Mouse (Mus musculus) liver, postnatal 0 days (tissue): ENCODE results near the gene Mllt1. TPM values are rescaled to one million over a fixed set of nuclear protein-coding genes. Genes with fewer than 3 reads are reported as not detected.

ENCODE experiments used
- ATAC-seq: fragments of 200-750 bp; cut with Nextera tagmentation; 2 replicates; pipeline ENCODE4 v1.8.0; 2017; ENCODE audit warnings: mild to moderate bottlenecking, moderate library complexity
- DNase-seq: peaks from one replicate; pipeline ENCODE4 v3.0.0-alpha.2; 2016
- H3K27ac ChIP-seq: fragments of 300-500 bp; sonication (generic); 2 replicates; pipeline ENCODE4 v1.5.1; 2014; ENCODE audit warnings: antibody characterized with exemption, moderate library complexity, mild to moderate bottlenecking, low read depth
- H3K27me3 ChIP-seq: fragments of 300-500 bp; sonication (generic); 2 replicates; pipeline ENCODE4 v1.6.1; 2014; ENCODE audit warnings: low read length, control low read depth, mixed read lengths; ENCODE audit not compliant: insufficient read depth
- H3K36me3 ChIP-seq: fragments of 300-500 bp; sonication (generic); replicated peaks from 2 replicates; pipeline ENCODE4 v1.6.1; 2014; ENCODE audit warnings: mild to moderate bottlenecking, control low read depth, low read length, moderate library complexity, mixed read lengths; ENCODE audit not compliant: insufficient read depth
- H3K4me1 ChIP-seq: fragments of 300-500 bp; sonication (generic); 2 replicates; pipeline ENCODE4 v1.6.1; 2014; ENCODE audit warnings: antibody characterized with exemption, mild to moderate bottlenecking, control low read depth; ENCODE audit not compliant: insufficient read depth
- H3K4me2 ChIP-seq: fragments of 300-500 bp; sonication (generic); 2 replicates; pipeline ENCODE4 v1.6.1; 2014; ENCODE audit warnings: low read depth, mild to moderate bottlenecking, low read length, moderate library complexity, mixed read lengths
- H3K4me3 ChIP-seq: fragments of 300-500 bp; sonication (generic); 2 replicates; pipeline ENCODE4 v1.5.1; 2014; ENCODE audit warnings: low read depth, low read length
- H3K9ac ChIP-seq: fragments of 300-500 bp; sonication (generic); replicated peaks from 2 replicates; pipeline ENCODE4 v1.6.1; 2014; ENCODE audit warnings: mild to moderate bottlenecking, moderate library complexity
- H3K9me3 ChIP-seq: fragments of 300-500 bp; sonication (generic); 2 replicates; pipeline ENCODE4 v1.6.1; 2016; ENCODE audit warnings: mild to moderate bottlenecking, control low read depth, low read length, mixed read lengths
- CTCF ChIP-seq: sonication (generic); IDR thresholded peaks from 2 replicates; pipeline ENCODE4 v1.5.1; 2016; ENCODE audit warnings: antibody characterized with exemption, low read depth
- EP300 ChIP-seq: IDR thresholded peaks from 2 replicates; pipeline ENCODE4 v1.6.1; 2016; ENCODE audit warnings: antibody characterized with exemption, low read depth, mild to moderate bottlenecking
- WGBS: fragments of 180-500 bp; shearing (Covaris S2); extraction: QIAGEN DNeasy Blood & Tissue Kit; methylation state at CpG from one replicate; pipeline ENCODE4 v1.1.7; 2014; ENCODE audit not compliant: insufficient replicate concordance; 5-methylcytosine and 5-hydroxymethylcytosine counted together
- polyA plus RNA-seq: library from polyadenylated mRNA; unstranded; fragments of >200 nt; fragmentation: Nextera tagmentation; extraction: Ambion mirVana; gene quantifications from 2 replicates; pipeline ENCODE4 v1.2.1, GENCODE M21; 2015

Gene Mllt1
- polyA plus RNA-seq: 4.6 and 4.8 TPM in 2 replicates

DNA sequence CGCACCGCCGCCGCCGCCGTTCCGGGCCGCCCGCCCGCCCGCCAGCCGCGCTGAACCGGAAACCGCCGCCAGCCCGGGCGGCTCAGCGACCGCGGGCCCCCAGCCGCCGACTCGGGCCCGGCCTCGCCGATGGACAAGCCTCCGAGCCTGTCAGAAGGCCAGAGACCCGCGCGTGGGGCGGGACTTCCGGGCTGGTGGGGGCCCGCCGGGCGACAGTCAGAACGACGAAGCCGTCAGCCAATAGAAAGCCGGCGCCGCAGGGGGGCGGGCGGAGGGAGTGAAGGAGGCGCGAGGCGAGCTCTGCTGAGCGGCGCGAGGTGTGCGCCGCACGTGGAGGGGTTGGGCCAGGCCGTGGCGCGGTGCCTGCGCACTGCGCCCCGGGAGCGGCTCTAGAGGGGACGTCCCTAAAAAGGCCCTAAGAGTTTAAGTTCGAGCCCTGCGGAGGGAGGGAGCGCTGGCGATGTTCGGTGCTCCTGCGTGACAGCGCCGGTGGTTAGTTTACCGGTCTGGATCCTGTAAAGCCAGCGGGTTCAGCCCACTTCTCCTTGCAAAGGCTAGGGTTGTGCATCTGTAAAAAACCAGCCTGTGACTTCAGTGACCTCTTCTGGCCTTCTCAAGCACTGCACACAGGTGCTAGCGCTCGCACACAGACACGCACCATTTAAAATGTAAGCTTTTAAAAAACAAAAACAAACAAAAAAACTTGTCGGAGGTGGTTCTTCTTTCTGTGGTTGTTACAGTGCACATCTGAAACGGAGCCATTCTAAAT, at the start of gene Mllt1:
Gene Mllt1, minus strand, starts transcription at position 53 of the 769 bp plus-strand sequence.
- Histone ChIP-seq H3K27me3 (no peaks in the 10 kb centered on the region), H3K9ac (peak within 1 kb of the TSS; percentile 92), H3K36me3 (no peaks in the 10 kb centered on the region), H3K4me2 (peak within 1 kb of the TSS; percentile 100), H3K9me3 (no peaks in the 10 kb centered on the region), H3K27ac (peak within 1 kb of the TSS; percentile 76), H3K4me1 (peaks cover 16% of the 10 kb centered on the region), H3K4me3 (peak within 1 kb of the TSS; percentile 91)
- 4% methylated on average over 55 of the region's 76 CpGs for WGBS
- peak; percentile 98 for DNase-seq
- TF ChIP-seq EP300 (no peak), CTCF (peak; percentile 65)
- peak; percentile 99 for ATAC-seq

DNA sequence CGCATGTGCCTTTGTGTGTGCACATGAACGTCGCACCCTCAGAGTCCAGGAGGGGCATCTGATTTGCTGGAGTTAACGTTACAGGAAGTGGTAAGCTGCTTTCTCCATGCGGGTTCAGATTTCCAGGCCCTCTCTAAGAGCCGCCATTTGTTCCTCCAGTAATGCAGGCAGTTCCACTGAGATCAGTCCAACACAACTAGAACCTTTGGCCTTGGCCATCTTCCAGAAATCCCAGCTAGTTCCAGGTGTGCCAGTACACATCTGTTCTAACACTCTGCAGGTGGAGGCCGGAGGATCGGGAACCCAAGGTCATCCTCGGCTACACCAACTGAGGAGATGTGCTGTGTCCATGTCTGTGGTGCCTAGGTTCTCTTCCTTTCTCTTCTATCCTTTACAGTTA, 49.7 kb upstream of the Mllt1 start:
- TF ChIP-seq CTCF (no peak), EP300 (no peak)
- H3K27me3 ChIP-seq: no peaks in the 10 kb centered on the region
- H3K4me1 ChIP-seq: 0 out of 2 replicates have a peak, but pooled peaks cover 4% of the 10 kb centered on the region
- DNase-seq (no peak), ATAC-seq (no peak)
- H3K9ac ChIP-seq: no peak overlapping the region
- no peak overlapping the region for H3K4me2 ChIP-seq
- no peaks in the 10 kb centered on the region for H3K36me3 ChIP-seq
- H3K4me3 ChIP-seq: no peak overlapping the region
- H3K9me3 ChIP-seq: no peaks in the 10 kb centered on the region
- 65% methylated on average over 9 of the region's 9 CpGs for WGBS
- H3K27ac ChIP-seq: no peak overlapping the region

DNA sequence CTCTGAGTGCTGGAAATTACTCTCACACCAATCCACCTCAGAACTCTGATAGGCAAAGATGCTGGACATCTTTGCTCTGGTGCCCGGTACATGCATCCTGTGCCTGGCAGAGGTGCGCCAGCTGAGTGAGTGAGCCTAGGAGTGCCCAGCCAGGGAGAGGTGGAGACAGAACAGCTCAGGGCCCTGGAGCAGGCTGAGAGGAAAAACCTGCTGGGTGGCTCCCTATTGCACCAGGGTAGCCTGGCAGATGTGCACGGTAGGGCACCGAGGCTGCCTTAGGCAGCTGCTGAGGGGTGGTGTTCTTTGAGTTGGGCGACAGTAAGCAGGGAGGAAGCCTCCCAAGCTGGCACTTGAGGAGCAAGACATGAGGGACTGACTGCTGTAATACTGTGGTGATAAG, 46.8 kb upstream of the Mllt1 start, which contains the start of gene Acer1:
Gene Acer1, minus strand, starts transcription at position 114 of the 400 bp plus-strand sequence.
- Histone ChIP-seq H3K9ac (no peak within 1 kb of the TSS), H3K4me2 (no peak within 1 kb of the TSS), H3K9me3 (no peaks in the 10 kb centered on the region), H3K4me1 (no peaks in the 10 kb centered on the region), H3K27ac (no peak within 1 kb of the TSS), H3K27me3 (no peaks in the 10 kb centered on the region), H3K36me3 (no peaks in the 10 kb centered on the region), H3K4me3 (no peak within 1 kb of the TSS)
- DNase-seq (no peak), ATAC-seq (no peak)
- 69% methylated on average over 5 of the region's 5 CpGs for WGBS
- TF ChIP-seq CTCF (no peak), EP300 (no peak)

DNA sequence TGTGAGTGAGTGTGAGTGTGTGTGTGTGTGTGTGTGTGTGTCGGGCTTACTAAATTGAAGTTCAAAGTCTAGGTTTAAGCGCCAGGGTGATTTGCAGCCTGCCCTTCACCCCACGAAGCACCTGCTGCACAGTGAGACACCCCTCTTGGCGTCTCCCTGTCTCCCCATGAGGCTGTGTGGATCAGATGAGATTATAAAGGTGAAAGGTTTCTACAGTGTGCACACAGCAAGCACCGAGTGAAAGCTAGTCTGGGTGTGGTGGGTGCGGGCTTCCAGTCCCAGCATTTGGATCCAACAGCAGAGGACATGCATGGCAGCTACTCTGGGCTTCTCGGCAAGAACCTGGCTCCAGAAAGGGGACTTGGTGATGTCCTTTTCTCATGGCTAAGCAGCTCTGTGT, 45.8 kb upstream of the Mllt1 start:
- no peak for ATAC-seq
- no peak overlapping the region for H3K4me2 ChIP-seq
- H3K4me1 ChIP-seq: no peaks in the 10 kb centered on the region
- 62% methylated on average over 7 of the region's 7 CpGs for WGBS
- no peak overlapping the region for H3K9ac ChIP-seq
- no peaks in the 10 kb centered on the region for H3K9me3 ChIP-seq
- DNase-seq: no peak
- no peak overlapping the region for H3K4me3 ChIP-seq
- no peaks in the 10 kb centered on the region for H3K36me3 ChIP-seq
- H3K27ac ChIP-seq: no peak overlapping the region
- TF ChIP-seq EP300: no peak
- TF ChIP-seq CTCF: no peak
- no peaks in the 10 kb centered on the region for H3K27me3 ChIP-seq

DNA sequence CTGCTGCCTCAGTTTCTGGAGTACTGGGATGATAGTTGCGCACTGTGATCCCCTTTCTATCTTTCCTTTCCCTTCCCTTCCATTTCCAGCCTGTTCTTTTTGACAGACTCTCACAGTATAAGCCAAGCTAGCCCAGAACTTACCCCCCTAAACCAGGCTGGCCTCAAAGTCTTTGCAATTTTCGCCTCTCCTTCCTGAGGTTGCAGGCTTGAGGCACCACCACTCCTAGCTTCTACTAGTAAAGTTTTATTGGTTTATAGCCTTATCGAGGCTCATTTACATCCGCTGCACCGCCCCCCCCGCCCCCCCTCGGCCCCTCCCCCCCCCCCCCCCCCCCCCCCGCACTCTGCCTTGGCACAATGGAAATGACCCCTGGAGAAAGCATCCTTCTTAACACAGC, 44.3 kb upstream of the Mllt1 start:
- no peak for DNase-seq
- H3K9me3 ChIP-seq: no peaks in the 10 kb centered on the region
- H3K4me1 ChIP-seq: no peaks in the 10 kb centered on the region
- H3K4me3 ChIP-seq: no peak overlapping the region
- whole genome bisulfite sequencing: 47% methylated on average over 6 of the region's 8 CpGs
- H3K4me2 ChIP-seq: no peak overlapping the region
- H3K27ac ChIP-seq: no peak overlapping the region
- H3K27me3 ChIP-seq: no peaks in the 10 kb centered on the region
- ATAC-seq: no peak
- H3K9ac ChIP-seq: no peak overlapping the region
- no peaks in the 10 kb centered on the region for H3K36me3 ChIP-seq
- TF ChIP-seq EP300 (no peak), CTCF (no peak)

DNA sequence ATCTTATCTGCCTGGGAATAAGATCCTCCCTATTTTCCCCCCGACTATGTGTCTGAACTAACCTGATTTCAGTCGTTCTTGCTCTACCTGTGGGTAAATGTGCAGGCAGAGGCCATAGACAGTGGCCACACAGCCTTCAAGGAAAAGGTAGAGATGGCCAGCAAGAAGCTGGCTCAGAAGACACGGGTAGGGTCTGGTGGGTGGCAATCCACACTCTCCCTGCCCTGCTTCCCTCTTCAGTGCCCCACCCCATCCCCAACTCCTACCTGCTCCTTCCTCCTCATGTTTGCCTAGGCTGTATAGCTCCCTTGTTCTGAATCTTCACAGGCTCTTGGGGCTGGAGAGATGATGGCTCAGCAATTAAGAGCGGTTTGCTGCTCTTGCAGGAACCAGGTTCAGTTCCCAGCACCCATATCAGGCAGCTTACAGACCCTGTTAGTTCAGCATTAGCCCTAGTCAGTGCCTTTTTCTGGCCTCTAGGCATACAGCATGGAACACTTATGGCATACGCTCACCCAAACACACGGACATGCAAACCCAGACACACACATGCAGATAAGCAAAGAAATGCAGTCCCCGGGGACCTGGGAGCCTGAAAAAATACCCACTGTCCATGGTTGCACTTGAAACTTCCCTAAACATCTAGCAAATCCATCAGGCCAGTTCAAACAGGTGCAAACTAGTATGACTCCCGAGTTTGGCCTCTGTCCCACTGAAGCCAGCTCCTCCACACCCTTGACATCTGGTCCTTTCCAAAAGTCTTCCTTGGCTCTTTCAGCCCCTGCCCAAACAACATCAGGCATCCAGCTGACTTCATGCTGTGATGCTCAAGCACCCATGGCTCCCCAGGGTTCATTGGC, 41.5 kb upstream of the Mllt1 start:
- 69% methylated on average over 8 of the region's 8 CpGs for WGBS
- no peak for TF ChIP-seq EP300
- no peak for TF ChIP-seq CTCF
- ATAC-seq: no peak

More for the DNA sequence above, 41.5 kb upstream of the Mllt1 start:
- Histone ChIP-seq H3K4me1 (no peaks in the 10 kb centered on the region), H3K27ac (no peak overlapping the region), H3K4me3 (no peak overlapping the region), H3K27me3 (no peaks in the 10 kb centered on the region), H3K9ac (no peak overlapping the region), H3K4me2 (no peak overlapping the region), H3K9me3 (no peaks in the 10 kb centered on the region), H3K36me3 (no peaks in the 10 kb centered on the region)
- no peak for DNase-seq
